Mouse (Mus musculus) ES-Bruce4 (cell line): Measurements from ENCODE around the gene Prkd3. TPM values are rescaled to one million over a fixed set of nuclear protein-coding genes. Genes with fewer than 3 reads are reported as not detected.

Source experiments
- H3K27ac ChIP-seq: 2 replicates; pipeline ENCODE4 v1.5.1; 2012; ENCODE audit warnings: low read length, inconsistent platforms; ENCODE audit not compliant: insufficient read depth
- H3K27me3 ChIP-seq: 2 replicates; pipeline ENCODE4 v1.6.1; 2012; ENCODE audit warnings: mild to moderate bottlenecking, low read length, inconsistent platforms; ENCODE audit not compliant: control insufficient read depth, poor library complexity, insufficient read depth, severe bottlenecking
- H3K36me3 ChIP-seq: 2 replicates; pipeline ENCODE4 v1.6.1; 2012; ENCODE audit warnings: inconsistent platforms, mild to moderate bottlenecking, low read length, moderate library complexity; ENCODE audit not compliant: control insufficient read depth, poor library complexity, insufficient read depth, severe bottlenecking
- H3K4me1 ChIP-seq: one replicate; pipeline ENCODE4 v1.8.1; 2011; ENCODE audit warnings: low read length; ENCODE audit not compliant: control insufficient read depth, insufficient read depth
- H3K4me3 ChIP-seq: 2 replicates; pipeline ENCODE4 v1.5.1; 2011; ENCODE audit warnings: low read depth, mild to moderate bottlenecking, low read length
- H3K9ac ChIP-seq: 2 replicates; pipeline ENCODE4 v1.6.1; 2012; ENCODE audit warnings: low read depth, mild to moderate bottlenecking, inconsistent platforms; ENCODE audit not compliant: poor library complexity, severe bottlenecking
- H3K9me3 ChIP-seq: replicated peaks from 2 replicates; pipeline ENCODE4 v1.6.1; 2012; ENCODE audit warnings: mild to moderate bottlenecking, low read length, inconsistent platforms; ENCODE audit not compliant: control insufficient read depth, poor library complexity, insufficient read depth, severe bottlenecking
- CTCF ChIP-seq: IDR thresholded peaks from one replicate; pipeline ENCODE4 v1.8.1; 2011; ENCODE audit warnings: low read depth, low read length
- EP300 ChIP-seq: IDR thresholded peaks from 2 replicates; pipeline ENCODE4 v1.6.1; 2011; ENCODE audit warnings: low read depth, low read length; ENCODE audit not compliant: insufficient read depth
- POLR2A ChIP-seq: IDR thresholded peaks from one replicate; pipeline ENCODE4 v1.8.1; 2011; ENCODE audit warnings: low read length; ENCODE audit not compliant: insufficient read depth
- polyA plus RNA-seq: library from polyadenylated mRNA; stranded (reverse); fragments of >200 nt; gene quantifications from 2 replicates; pipeline ENCODE4 v1.2.4, GENCODE M21; 2011; ENCODE audit warnings: low read depth; ENCODE audit not compliant: missing spikeins, insufficient read depth, insufficient read length

The Prkd3 gene
- polyA plus RNA-seq, 1 experiment, result 37.5 TPM

DNA sequence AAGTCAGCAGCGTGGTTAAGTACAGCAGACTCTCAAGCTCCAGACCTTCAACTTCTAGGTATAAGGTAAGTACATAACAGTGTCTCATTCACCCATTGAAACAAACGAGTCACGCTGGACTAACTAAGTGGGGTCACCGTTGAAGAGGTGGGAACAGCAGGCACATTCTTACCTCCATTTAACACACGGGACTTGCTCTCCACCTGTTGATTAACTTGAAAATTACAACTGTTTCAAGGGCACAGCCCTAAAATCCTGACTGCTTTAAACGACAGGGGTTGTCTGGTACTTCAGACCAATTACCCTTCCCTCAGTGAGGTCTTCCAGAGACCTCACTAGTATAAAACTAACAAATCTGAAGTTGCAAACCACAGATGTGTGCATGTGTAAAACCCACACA is 61.1 kb downstream of the Prkd3 start:
- no peak overlapping the region for H3K27ac ChIP-seq
- no peaks in the 10 kb centered on the region for H3K4me1 ChIP-seq
- peaks cover 4% of the 10 kb centered on the region for H3K36me3 ChIP-seq
- no peaks in the 10 kb centered on the region for H3K9me3 ChIP-seq
- TF ChIP-seq POLR2A, result no peak
- H3K27me3 ChIP-seq, result no peaks in the 10 kb centered on the region
- H3K4me3 ChIP-seq, result no peak overlapping the region
- H3K9ac ChIP-seq, result no peak overlapping the region

DNA sequence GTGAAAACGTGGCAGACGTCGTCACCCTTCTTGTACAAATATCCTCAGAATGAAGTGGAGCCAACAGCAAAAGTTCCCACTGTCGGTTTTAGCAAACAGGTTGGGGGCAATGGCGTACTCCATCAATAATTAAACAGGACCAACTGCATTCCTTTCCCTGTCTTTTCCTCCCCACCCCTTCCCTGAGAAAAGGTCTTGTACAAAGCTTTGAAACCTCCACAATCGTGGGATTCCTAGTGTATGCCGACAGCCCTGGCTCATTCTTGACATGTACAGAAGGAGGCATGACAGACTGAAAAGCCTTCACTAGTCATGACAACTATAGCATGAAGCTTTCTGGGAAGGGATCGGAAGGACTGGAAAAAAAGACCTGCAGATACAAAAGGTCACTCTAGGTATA is 67.4 kb downstream of the Prkd3 start:
- no peak overlapping the region for H3K9ac ChIP-seq
- H3K27me3 ChIP-seq, result no peaks in the 10 kb centered on the region
- no peak overlapping the region for H3K4me3 ChIP-seq
- H3K9me3 ChIP-seq, result no peaks in the 10 kb centered on the region
- TF ChIP-seq EP300 (no peak), CTCF (no peak), POLR2A (no peak)
- peaks cover 17% of the 10 kb centered on the region for H3K36me3 ChIP-seq
- no peak overlapping the region for H3K27ac ChIP-seq
- no peaks in the 10 kb centered on the region for H3K4me1 ChIP-seq

DNA sequence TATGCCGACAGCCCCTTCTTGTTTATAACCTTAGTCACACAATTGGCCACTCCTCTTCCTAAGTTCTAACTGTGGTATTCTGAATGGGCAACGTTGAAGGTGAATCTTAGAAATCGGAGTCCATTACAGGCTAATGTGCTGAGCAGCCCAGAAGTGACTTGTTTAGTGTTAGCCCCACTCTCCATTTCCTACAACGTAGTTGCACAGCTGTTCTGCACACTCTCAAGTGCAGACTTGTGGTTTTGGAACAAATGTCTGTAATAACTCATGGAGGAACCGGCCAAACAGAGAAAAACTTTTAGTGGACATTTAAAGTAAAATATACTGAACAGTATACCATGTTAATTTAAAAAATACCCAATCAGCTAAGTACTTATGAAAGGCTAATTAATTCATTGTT is 68.5 kb downstream of the Prkd3 start:
- Histone ChIP-seq H3K36me3 (peaks cover 15% of the 10 kb centered on the region), H3K9ac (no peak overlapping the region)
- TF ChIP-seq POLR2A (no peak), CTCF (no peak), EP300 (no peak)

DNA sequence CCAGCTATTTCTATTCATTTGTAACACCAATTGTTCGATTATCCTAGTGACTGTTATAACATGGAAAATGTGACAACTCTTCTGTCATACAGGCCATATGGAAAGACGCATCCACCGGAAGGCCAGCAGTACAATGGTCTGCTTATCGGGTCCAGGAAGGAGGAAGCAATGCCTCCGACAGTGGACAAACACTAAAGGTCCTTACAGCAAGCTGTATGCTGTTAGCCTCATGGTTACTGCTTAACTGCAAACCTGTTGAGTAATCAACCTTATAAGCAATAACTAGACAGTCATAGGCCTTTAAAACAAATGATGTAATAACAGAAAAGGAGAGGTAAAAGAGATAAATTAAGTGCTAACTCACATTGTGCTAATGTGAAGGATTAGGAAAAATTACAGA is 69.4 kb downstream of the Prkd3 start:
- H3K9ac ChIP-seq, result no peak overlapping the region
- H3K9me3 ChIP-seq, result no peaks in the 10 kb centered on the region
- H3K27ac ChIP-seq, result no peak overlapping the region
- TF ChIP-seq POLR2A, result no peak
- TF ChIP-seq CTCF, result no peak
- no peak for TF ChIP-seq EP300
- H3K27me3 ChIP-seq, result no peaks in the 10 kb centered on the region
- no peaks in the 10 kb centered on the region for H3K4me1 ChIP-seq
- H3K36me3 ChIP-seq, result peaks cover 13% of the 10 kb centered on the region
- H3K4me3 ChIP-seq, result no peak overlapping the region

More for the DNA sequence above, 68.5 kb downstream of the Prkd3 start:
- H3K4me3 ChIP-seq, result no peak overlapping the region
- no peak overlapping the region for H3K27ac ChIP-seq
- no peaks in the 10 kb centered on the region for H3K4me1 ChIP-seq
- H3K9me3 ChIP-seq, result no peaks in the 10 kb centered on the region
- no peaks in the 10 kb centered on the region for H3K27me3 ChIP-seq

DNA sequence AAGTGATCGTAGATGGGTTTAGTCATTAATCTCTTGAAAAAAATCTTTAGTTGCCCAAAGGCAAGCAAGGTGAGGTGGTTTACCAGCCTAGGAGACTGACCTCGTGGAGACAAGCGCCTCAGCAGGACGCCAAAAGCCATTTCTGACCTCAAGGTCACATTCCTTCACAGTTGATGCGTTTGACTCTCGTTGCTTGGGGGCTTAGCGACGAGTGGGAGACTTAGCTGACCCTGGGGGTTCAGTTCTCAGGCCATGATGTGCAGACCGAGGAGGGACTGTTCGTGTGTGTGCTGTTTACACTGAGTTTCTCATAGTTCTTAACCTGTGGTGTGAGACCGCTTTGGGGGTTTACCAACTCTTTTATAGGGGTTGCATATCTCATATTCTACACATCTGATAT is 78.0 kb downstream of the Prkd3 start:
- no peak overlapping the region for H3K4me3 ChIP-seq
- no peak overlapping the region for H3K27ac ChIP-seq
- H3K36me3 ChIP-seq, result peaks cover 3% of the 10 kb centered on the region
- H3K4me1 ChIP-seq, result no peaks in the 10 kb centered on the region
- H3K9ac ChIP-seq, result no peak overlapping the region
- TF ChIP-seq CTCF, result no peak
- TF ChIP-seq POLR2A, result no peak
- TF ChIP-seq EP300, result no peak
- no peaks in the 10 kb centered on the region for H3K9me3 ChIP-seq
- H3K27me3 ChIP-seq, result no peaks in the 10 kb centered on the region

DNA sequence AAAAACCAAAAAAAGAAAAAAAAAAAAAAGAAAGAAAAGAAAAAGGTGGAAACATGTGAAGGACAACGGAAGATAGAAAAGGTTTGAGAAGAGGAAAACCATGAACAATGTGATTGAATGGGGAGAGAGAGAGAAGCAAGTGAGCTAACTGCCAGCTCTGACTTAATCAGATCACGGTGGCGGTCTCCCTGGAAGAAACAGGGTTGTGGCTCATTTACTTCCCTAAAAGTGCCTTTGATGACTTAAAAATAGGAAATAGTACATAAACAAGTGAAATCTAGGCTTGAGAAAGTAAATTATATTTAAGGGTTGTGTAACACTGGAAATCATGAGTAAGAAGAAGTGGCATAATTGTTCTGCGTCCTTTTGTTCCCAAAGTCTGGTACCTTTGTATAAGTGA is 81.7 kb downstream of the Prkd3 start:
- Histone ChIP-seq H3K4me1 (no peaks in the 10 kb centered on the region), H3K9me3 (no peaks in the 10 kb centered on the region), H3K27ac (no peak overlapping the region), H3K36me3 (peaks cover 20% of the 10 kb centered on the region), H3K27me3 (no peaks in the 10 kb centered on the region), H3K9ac (no peak overlapping the region), H3K4me3 (no peak overlapping the region)
- TF ChIP-seq POLR2A (no peak), EP300 (no peak), CTCF (no peak)
